Mouse (Mus musculus): ENCODE data around the gene Adamts13.
A peak's percentile ranks its signal among the peaks of the same experiment; 100 is the strongest.

Adamts13 gene

GRCm38 (mm10) chr2:26973116-26973515 is at the start of gene Adamts13:
Adamts13 (plus strand) TSS chr2:26973416.
- no peak for DNase-seq (ENCODE audit: inconsistent ontology term)

- DNase-seq (ENCODE audit: inconsistent ontology term): no peak
Measured at GRCm38 (mm10) chr2:26927745-26928476, 45.3 kb upstream of the Adamts13 start.

GRCm38 (mm10) chr2:26930390-26930789 is 42.8 kb upstream of the Adamts13 start:
- no peak for DNase-seq (ENCODE audit: inconsistent ontology term)

GRCm38 (mm10) chr2:26932473-26933303 is 40.5 kb upstream of the Adamts13 start:
- peak; percentile 45 for DNase-seq (ENCODE audit: inconsistent ontology term)

- DNase-seq (ENCODE audit: inconsistent ontology term): peak; percentile 97
Measured at GRCm38 (mm10) chr2:26933304-26934055, 39.7 kb upstream of the Adamts13 start, which contains the start of the genes Surf4 and Stkld1. Surf4 (minus strand) TSS chr2:26933928. Stkld1 (plus strand) TSS chr2:26934047.

GRCm38 (mm10) chr2:26935286-26935685 is 37.9 kb upstream of the Adamts13 start:
- DNase-seq (ENCODE audit: inconsistent ontology term): no peak

GRCm38 (mm10) chr2:26936425-26936824 is 36.8 kb upstream of the Adamts13 start:
- no peak for DNase-seq (ENCODE audit: inconsistent ontology term)

- no peak for DNase-seq (ENCODE audit: inconsistent ontology term)
Measured at GRCm38 (mm10) chr2:26941539-26941938, 31.7 kb upstream of the Adamts13 start.

- DNase-seq (ENCODE audit: inconsistent ontology term): no peak
Measured at GRCm38 (mm10) chr2:26943253-26943652, 30.0 kb upstream of the Adamts13 start.

- DNase-seq (ENCODE audit: inconsistent ontology term): no peak
Measured at GRCm38 (mm10) chr2:26950411-26950810, 22.8 kb upstream of the Adamts13 start.

- DNase-seq (ENCODE audit: inconsistent ontology term): no peak
Measured at GRCm38 (mm10) chr2:26951346-26951905, 21.8 kb upstream of the Adamts13 start.

- DNase-seq (ENCODE audit: inconsistent ontology term): no peak
Measured at GRCm38 (mm10) chr2:26952193-26952592, 21.0 kb upstream of the Adamts13 start.

GRCm38 (mm10) chr2:26952866-26953265 is 20.4 kb upstream of the Adamts13 start:
- no peak for DNase-seq (ENCODE audit: inconsistent ontology term)

- no peak for DNase-seq (ENCODE audit: inconsistent ontology term)
Measured at GRCm38 (mm10) chr2:26954735-26955395, 18.4 kb upstream of the Adamts13 start.

GRCm38 (mm10) chr2:26956811-26957487 is 16.3 kb upstream of the Adamts13 start:
- DNase-seq (ENCODE audit: inconsistent ontology term): no peak

GRCm38 (mm10) chr2:26957488-26957859 is 15.7 kb upstream of the Adamts13 start:
- no peak for DNase-seq (ENCODE audit: inconsistent ontology term)

- no peak for DNase-seq (ENCODE audit: inconsistent ontology term)
Measured at GRCm38 (mm10) chr2:26960756-26961155, 12.5 kb upstream of the Adamts13 start.

GRCm38 (mm10) chr2:26963923-26964723 is 9.1 kb upstream of the Adamts13 start, which contains the start of gene Rexo4:
Rexo4 (minus strand) TSS chr2:26964386.
- peak; percentile 96 for DNase-seq (ENCODE audit: inconsistent ontology term)

GRCm38 (mm10) chr2:26964724-26965370 is 8.4 kb upstream of the Adamts13 start:
- DNase-seq (ENCODE audit: inconsistent ontology term): no peak
